Mouse (Mus musculus) midbrain, embryonic 16.5 days (tissue): Measurements from ENCODE around the gene Nt5c1a. TPM values are rescaled to one million over a fixed set of nuclear protein-coding genes. Genes with fewer than 3 reads are reported as not detected.

Source experiments
- ATAC-seq: fragments of 200-750 bp; cut with Nextera tagmentation; 2 replicates; pipeline ENCODE4 v1.8.0; 2017; ENCODE audit warnings: moderate TSS enrichment
- H3K27ac ChIP-seq: fragments of 300-500 bp; sonication (generic); 2 replicates; pipeline ENCODE4 v1.5.1; 2014; ENCODE audit warnings: mild to moderate bottlenecking, low read length, mixed read lengths
- H3K27me3 ChIP-seq: fragments of 300-500 bp; sonication (generic); 2 replicates; pipeline ENCODE4 v1.6.1; 2014; ENCODE audit warnings: low read depth, low read length, mixed read lengths; ENCODE audit not compliant: control insufficient read depth, insufficient read depth
- H3K36me3 ChIP-seq: fragments of 300-500 bp; sonication (generic); 2 replicates; pipeline ENCODE4 v1.6.1; 2014; ENCODE audit warnings: mild to moderate bottlenecking, low read length, moderate library complexity, mixed read lengths; ENCODE audit not compliant: control insufficient read depth, insufficient read depth
- H3K4me1 ChIP-seq: fragments of 300-500 bp; sonication (generic); 2 replicates; pipeline ENCODE4 v1.6.1; 2014; ENCODE audit warnings: mild to moderate bottlenecking, low read length, mixed read lengths; ENCODE audit not compliant: control insufficient read depth, insufficient read depth
- H3K4me2 ChIP-seq: fragments of 300-500 bp; sonication (generic); 2 replicates; pipeline ENCODE4 v1.6.1; 2014; ENCODE audit warnings: mild to moderate bottlenecking, low read length, mixed read lengths
- H3K4me3 ChIP-seq: fragments of 300-500 bp; sonication (generic); 2 replicates; pipeline ENCODE4 v1.5.1; 2014; ENCODE audit warnings: low read depth, mild to moderate bottlenecking, low read length, moderate library complexity, mixed read lengths
- H3K9ac ChIP-seq: fragments of 300-500 bp; sonication (generic); 2 replicates; pipeline ENCODE4 v1.6.1; 2014; ENCODE audit warnings: low read depth, low read length, mixed read lengths
- H3K9me3 ChIP-seq: fragments of 300-500 bp; sonication (generic); replicated peaks from 2 replicates; pipeline ENCODE4 v1.6.1; 2014; ENCODE audit warnings: mild to moderate bottlenecking, low read length, mixed read lengths; ENCODE audit not compliant: control insufficient read depth, poor library complexity, severe bottlenecking
- WGBS: fragments of 180-500 bp; shearing (Covaris S2); extraction: QIAGEN DNeasy Blood & Tissue Kit; methylation state at CpG from one replicate; pipeline ENCODE4 v1.1.7; 2014; 5-methylcytosine and 5-hydroxymethylcytosine counted together
- polyA plus RNA-seq: library from polyadenylated mRNA; unstranded; fragments of >200 nt; fragmentation: Nextera tagmentation; extraction: Ambion mirVana; gene quantifications from 2 replicates; pipeline ENCODE4 v1.2.1, GENCODE M21; 2015

Nt5c1a gene
- polyA plus RNA-seq, 1 experiment from 2014 or later, result 0.15 TPM

DNA sequence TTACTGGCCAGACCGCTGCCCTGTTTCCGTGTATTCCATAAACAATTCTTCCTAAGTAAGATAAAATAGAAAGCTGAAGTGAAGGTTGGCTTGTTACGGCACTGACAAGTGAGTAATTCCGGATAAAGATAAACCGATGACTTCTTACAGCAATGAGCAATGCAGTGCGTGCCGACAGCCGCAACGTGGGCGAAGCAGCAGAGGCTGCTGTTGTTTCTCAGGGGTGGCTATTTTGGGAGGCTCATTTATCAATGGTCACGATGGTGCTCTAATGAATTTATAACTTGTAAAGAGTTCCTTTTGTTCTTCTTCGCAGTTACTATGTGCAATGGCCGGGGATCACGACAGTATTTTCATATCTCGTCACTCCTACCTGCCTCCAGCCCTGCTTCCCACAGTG is 37.1 kb upstream of the Nt5c1a start:
- Histone ChIP-seq H3K9me3 (peaks cover 2% of the 10 kb centered on the region; the same call in 1 of the 2 replicates), H3K9ac (no peak overlapping the region), H3K4me3 (no peak overlapping the region), H3K36me3 (no peaks in the 10 kb centered on the region), H3K4me1 (peaks cover 7% of the 10 kb centered on the region), H3K4me2 (no peak overlapping the region), H3K27ac (no peak overlapping the region), H3K27me3 (no peaks in the 10 kb centered on the region)
- no peak for ATAC-seq
- WGBS, result 92% methylated on average over 15 of the region's 15 CpGs

DNA sequence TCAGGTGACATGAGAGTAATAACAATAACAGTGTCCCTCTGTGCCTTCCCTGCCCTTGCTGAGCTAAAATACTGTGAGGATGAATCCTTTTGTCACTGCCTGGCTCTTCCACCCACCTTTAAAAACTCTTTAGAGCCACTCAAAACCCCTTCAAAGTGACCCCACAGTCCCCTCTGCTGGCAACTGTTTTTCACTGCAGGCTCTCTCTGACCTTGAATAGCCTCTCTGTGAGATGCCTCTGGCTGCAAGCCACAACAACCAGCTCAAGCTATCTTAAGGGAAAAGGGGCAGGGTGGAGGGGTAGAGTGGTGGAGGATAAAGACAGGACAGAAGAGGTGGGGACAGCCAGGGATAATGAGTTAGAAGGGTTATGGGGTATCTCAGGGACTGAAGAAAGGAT is 29.5 kb upstream of the Nt5c1a start:
- no peaks in the 10 kb centered on the region for H3K4me1 ChIP-seq
- no peaks in the 10 kb centered on the region for H3K36me3 ChIP-seq
- no peak overlapping the region for H3K27ac ChIP-seq
- no peak for ATAC-seq
- H3K9me3 ChIP-seq, result peaks cover 3% of the 10 kb centered on the region; the same call in 1 of the 2 replicates
- H3K27me3 ChIP-seq, result no peaks in the 10 kb centered on the region; the same call in 1 of the 2 replicates
- no peak overlapping the region for H3K9ac ChIP-seq
- no peak overlapping the region for H3K4me3 ChIP-seq
- no peak overlapping the region for H3K4me2 ChIP-seq

DNA sequence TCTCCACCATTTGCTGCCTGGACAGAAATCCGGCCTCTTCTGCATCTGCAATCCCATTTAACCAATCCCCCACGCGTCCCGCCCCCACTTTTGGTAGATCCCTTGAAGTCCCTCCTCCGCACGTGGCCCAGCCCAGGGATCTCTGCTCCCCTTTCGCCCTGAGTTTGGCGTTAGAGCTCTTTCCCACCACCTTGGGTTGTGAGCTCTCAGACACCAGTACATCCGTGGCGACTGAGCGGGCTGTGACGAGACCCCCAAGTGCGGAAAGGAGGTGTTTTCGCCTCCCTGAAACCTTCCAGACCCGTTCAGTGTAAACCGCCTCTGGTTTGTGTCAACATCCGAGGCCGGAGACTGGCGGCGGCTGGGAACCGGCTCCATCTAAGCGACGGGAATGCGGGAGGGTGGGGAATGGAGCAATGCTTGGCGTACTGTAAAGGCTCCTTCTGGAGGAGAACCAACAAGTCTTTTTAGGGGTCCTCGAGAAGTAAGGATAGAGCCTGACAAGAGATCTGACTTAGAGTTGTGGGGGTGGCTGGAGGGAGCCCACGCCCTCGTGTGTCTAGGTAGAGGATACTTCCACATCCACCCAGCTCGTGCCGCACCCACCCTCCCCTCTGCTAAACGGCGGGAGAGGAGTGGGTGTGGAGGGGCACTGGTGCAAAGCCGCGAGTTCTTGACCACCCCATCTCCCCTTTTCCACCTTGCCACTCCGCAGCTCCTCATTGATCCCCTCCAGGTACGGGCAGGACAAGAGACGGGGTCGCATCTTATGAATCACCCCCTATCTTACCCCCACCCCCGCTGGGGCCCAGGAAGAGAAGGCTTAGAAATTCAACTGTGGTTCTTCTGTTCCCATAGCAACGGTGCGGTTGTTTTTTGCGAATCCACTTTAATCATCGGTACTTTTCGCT is 18.7 kb upstream of the Nt5c1a start, which contains the start of gene Hpcal4:
Gene Hpcal4, plus strand, starts transcription at position 900 of the 911 bp plus-strand sequence.
- WGBS, result under 1% methylated on average over 43 of the region's 44 CpGs
- peak; percentile 72 for ATAC-seq
- peaks cover 13% of the 10 kb centered on the region for H3K27me3 ChIP-seq

DNA sequence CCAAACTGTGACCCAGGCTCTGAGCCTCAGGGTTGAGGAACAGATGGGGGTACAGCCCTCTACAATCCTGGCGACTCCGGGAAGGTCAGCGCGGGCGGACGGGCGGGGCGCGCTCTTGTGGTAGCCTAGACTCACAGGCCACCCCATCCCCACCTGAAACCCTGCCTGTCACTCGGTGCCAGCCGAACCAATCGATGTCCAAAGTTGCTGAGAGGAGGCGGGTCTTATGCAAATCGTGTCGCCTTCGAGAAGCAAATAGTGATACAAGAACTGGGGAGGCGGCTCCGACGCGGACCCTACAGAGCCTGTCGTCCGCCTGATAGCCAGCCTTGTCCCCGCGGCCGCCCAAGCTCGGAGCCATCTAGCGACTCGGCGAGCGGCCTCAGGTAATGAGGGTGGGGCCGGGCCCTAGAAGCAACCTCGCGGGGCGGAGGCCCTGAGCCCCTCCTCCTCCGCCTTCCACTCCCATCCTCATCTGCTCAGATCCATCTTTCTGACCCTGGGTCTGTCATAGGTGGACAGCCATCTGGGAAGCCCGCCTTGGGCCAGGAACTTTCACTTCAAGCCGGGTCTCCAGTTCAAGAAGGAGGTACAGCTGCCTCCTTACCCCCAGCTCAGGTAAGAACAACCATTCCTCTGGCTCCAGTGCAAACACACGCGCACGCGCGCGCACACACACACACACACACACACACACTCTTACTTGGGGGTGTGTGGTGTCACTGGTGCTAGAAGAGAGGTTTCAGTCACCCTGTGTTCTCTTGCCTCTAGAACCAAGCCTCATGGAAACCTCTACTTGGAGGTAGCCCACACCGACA is 17.9 kb upstream of the Nt5c1a start:
- Histone ChIP-seq H3K27ac (peak overlapping the region; percentile 80), H3K4me1 (peaks cover 28% of the 10 kb centered on the region), H3K9ac (peak overlapping the region; percentile 64), H3K27me3 (peaks cover 13% of the 10 kb centered on the region), H3K4me3 (peak overlapping the region; percentile 44), H3K9me3 (no peaks in the 10 kb centered on the region), H3K36me3 (no peaks in the 10 kb centered on the region; the same call in 1 of the 2 replicates), H3K4me2 (peak overlapping the region; percentile 74)
- WGBS, result 11% methylated on average over 44 of the region's 44 CpGs
- peak; percentile 93 for ATAC-seq

More for the DNA sequence above, 18.7 kb upstream of the Nt5c1a start, which contains the start of gene Hpcal4:
- Histone ChIP-seq H3K36me3 (no peaks in the 10 kb centered on the region), H3K4me2 (peak within 1 kb of the TSS; percentile 74), H3K27ac (peak within 1 kb of the TSS; percentile 80), H3K4me3 (peak within 1 kb of the TSS; percentile 44), H3K9me3 (no peaks in the 10 kb centered on the region), H3K4me1 (peaks cover 28% of the 10 kb centered on the region), H3K9ac (peak within 1 kb of the TSS; percentile 64)

DNA sequence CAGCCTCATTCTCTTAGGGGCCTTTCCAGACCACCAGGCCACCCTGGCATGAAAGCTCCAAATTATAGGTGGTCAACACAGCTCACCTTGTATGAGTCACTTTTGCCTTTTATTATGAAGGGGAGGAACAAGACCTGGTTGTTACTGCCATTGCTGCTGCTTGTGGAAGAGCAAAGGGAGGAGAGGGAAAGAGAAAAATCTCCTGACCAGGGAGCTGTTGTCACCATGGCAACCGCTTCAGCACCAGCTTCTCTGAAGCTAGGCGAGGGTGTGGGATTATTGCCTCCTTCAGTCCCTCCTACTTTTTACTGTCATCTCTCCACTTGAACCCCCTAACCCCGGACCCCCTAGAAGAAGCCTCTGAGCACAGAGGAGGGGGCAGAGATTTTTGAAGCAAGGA is 16.5 kb upstream of the Nt5c1a start:
- Histone ChIP-seq H3K9me3 (no peaks in the 10 kb centered on the region), H3K4me2 (peak overlapping the region; percentile 74), H3K9ac (0 out of 2 replicates have a peak overlapping the region, but pooled peaks have one; percentile 12), H3K4me3 (peak overlapping the region; percentile 44), H3K27me3 (peaks cover 13% of the 10 kb centered on the region), H3K27ac (peak overlapping the region; percentile 80), H3K4me1 (peaks cover 28% of the 10 kb centered on the region), H3K36me3 (no peaks in the 10 kb centered on the region; the same call in 1 of the 2 replicates)
- 39% methylated on average over 3 of the region's 3 CpGs for WGBS
- no peak for ATAC-seq

DNA sequence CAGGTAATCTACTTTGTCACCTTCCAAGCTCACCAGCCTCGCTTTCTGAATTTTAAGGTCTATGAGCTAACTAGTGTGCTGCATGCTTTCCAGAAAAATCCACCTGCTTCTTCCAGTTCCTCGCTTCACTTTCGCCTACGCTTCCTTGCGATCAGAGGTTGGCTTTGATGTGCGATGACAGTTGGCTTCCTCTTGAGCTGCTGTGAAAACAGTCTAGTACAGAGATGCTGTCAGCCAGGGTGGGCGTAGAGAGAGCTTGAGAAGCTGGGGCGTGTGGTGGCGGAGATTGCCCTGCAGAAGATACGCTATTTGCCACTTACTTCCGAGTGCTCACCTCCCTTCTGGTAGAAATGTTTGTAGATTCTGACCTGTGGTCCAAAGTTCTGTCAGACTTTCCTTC is 9.0 kb upstream of the Nt5c1a start:
- H3K36me3 ChIP-seq, result peaks cover 6% of the 10 kb centered on the region; the same call in 1 of the 2 replicates
- no peak overlapping the region for H3K9ac ChIP-seq
- H3K4me1 ChIP-seq, result no peaks in the 10 kb centered on the region
- no peak overlapping the region for H3K27ac ChIP-seq
- no peak overlapping the region for H3K4me3 ChIP-seq
- 88% methylated on average over 11 of the region's 11 CpGs for WGBS
- no peaks in the 10 kb centered on the region for H3K27me3 ChIP-seq
- no peak for ATAC-seq
- H3K9me3 ChIP-seq, result no peaks in the 10 kb centered on the region
- no peak overlapping the region for H3K4me2 ChIP-seq

DNA sequence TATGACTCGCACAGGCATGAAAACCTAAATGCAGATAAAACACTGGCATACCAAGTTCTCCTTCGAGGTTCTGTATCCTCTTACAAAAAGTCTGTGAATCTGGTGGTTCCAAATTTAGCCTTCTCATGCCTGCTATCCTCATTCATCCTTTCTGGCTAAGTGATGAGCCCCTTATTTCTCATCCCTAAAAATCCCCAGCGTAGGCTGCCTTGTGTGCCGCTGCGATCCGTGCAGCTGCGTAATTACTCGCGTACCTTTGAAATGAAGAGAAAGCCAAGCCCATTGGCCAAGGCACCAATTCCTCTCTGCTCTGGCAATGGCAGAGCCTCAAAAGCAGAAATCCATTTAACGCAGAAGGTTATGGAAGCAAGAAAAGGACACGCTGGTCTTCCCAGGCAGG is 7.5 kb upstream of the Nt5c1a start:
- Histone ChIP-seq H3K36me3 (peaks cover 6% of the 10 kb centered on the region; the same call in 1 of the 2 replicates), H3K9ac (no peak overlapping the region), H3K27me3 (no peaks in the 10 kb centered on the region), H3K27ac (no peak overlapping the region), H3K4me1 (no peaks in the 10 kb centered on the region), H3K4me2 (no peak overlapping the region), H3K4me3 (no peak overlapping the region), H3K9me3 (no peaks in the 10 kb centered on the region)
- 87% methylated on average over 11 of the region's 11 CpGs for WGBS
- no peak for ATAC-seq

DNA sequence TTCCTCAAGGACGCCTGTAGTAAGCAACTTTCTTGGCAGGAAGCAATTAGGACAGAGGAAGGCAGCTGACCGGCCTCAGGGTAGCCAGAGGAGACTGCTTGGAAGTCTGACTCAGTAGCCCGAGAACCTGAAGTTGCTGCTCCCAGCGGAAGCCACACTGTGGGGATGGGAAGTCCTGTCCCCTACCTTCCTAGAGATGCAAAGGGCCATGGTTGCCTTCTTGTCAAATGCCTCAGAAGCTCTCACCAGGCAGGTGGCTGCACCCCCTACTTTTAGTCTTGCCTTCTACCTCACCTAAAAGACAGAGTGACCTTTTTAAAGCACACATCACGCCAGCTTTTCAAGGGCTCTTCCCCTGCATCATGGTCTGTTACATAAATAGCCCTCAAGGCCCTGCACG is 4.6 kb upstream of the Nt5c1a start:
- H3K4me3 ChIP-seq, result no peak overlapping the region
- H3K9me3 ChIP-seq, result no peaks in the 10 kb centered on the region
- ATAC-seq, result no peak
- H3K9ac ChIP-seq, result no peak overlapping the region
- H3K4me1 ChIP-seq, result peaks cover 10% of the 10 kb centered on the region
- no peak overlapping the region for H3K4me2 ChIP-seq
- H3K36me3 ChIP-seq, result no peaks in the 10 kb centered on the region
- no peak overlapping the region for H3K27ac ChIP-seq
- 72% methylated on average over 6 of the region's 6 CpGs for WGBS
- peaks cover 2% of the 10 kb centered on the region; the same call in 1 of the 2 replicates for H3K27me3 ChIP-seq
